Mouse (Mus musculus): ENCODE measurements around the gene Gm13030.

DNA sequence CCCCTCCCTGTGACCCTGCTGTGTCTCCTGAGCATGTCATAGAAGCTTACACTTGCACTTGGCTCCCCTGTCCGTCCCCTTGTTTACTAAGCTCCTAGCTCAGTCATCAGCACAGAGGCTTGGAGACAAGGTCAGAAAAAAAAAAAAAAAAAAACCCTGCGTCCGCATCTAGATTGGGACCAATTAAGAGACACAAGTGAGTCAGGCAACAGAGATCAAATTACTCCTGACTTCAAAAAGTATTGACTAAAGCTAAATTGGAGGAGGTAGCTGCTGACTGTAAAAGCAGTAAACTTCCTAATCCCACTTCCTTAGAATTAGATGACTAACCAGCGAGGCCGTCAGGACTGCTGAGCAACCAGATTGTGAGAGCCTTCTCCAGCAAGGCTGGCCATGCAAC is 8.7 kb downstream of the Gm13030 start:
- TF ChIP-seq CTCF (IDR thresholded peaks at IDR 0.05; ENCODE audit: control insufficient read depth, insufficient read depth, low read length), result no peak
- no peak for TF ChIP-seq POLR2A (IDR thresholded peaks at IDR 0.05; ENCODE audit: borderline replicate concordance, control insufficient read depth, low read depth, low read length)

All from bone marrow, adult 2 months (tissue).